Mouse (Mus musculus) E14TG2a.4 (cell line): ENCODE measurements around the gene Gm6588.

Experiments
- CTCF ChIP-seq: conservative IDR thresholded peaks from 2 replicates; pipeline ENCODE4 v1.5.1; 2014; ENCODE audit warnings: low read length
- NANOG ChIP-seq: IDR thresholded peaks from 2 replicates; pipeline ENCODE4 v1.6.1; 2014; ENCODE audit warnings: borderline replicate concordance, low read length, mixed read lengths

DNA sequence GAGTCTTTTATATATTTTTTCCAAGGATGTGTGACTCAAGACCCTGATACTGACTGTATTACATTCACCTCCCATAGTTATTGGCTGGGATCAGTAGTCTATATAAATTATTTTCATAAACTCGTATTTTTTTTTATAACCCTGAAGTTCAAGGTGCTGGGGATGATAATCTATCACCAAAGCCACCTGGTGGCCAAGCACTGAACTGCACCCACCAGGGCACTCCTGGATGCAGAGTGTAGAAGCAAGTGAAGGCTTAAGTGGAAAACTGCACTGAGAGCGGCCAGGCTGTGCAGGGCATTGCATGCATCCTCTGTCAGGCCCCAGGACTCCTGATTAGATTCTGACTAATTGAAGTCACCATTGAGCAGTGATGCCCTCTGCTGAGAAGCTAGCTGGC is 21.9 kb upstream of the Gm6588 start:
- TF ChIP-seq CTCF (peak; percentile 94), NANOG (no peak)
